Mouse (Mus musculus) embryonic facial prominence, embryonic 13.5 days (tissue): ENCODE data around the gene Tmem117. TPM values are rescaled to one million over a fixed set of nuclear protein-coding genes. Genes with fewer than 3 reads are reported as not detected.

Source experiments
- ATAC-seq: fragments of 200-750 bp; cut with Nextera tagmentation; 2 replicates; pipeline ENCODE4 v1.8.0; 2017; ENCODE audit warnings: low read depth; ENCODE audit not compliant: insufficient number of reproducible peaks, insufficient read depth, low FRiP score, low TSS enrichment
- H3K27ac ChIP-seq: fragments of 300-500 bp; sonication (generic); 2 replicates; pipeline ENCODE4 v1.5.1; 2015; ENCODE audit warnings: moderate library complexity, mild to moderate bottlenecking, inconsistent platforms
- H3K27me3 ChIP-seq: fragments of 300-500 bp; sonication (generic); 2 replicates; pipeline ENCODE4 v1.6.1; 2015; ENCODE audit warnings: mild to moderate bottlenecking, inconsistent platforms
- H3K36me3 ChIP-seq: fragments of 300-500 bp; sonication (generic); 2 replicates; pipeline ENCODE4 v1.6.1; 2015; ENCODE audit warnings: mild to moderate bottlenecking, inconsistent platforms
- H3K4me1 ChIP-seq: fragments of 300-500 bp; sonication (generic); 2 replicates; pipeline ENCODE4 v1.6.1; 2015; ENCODE audit warnings: inconsistent platforms
- H3K4me2 ChIP-seq: fragments of 300-500 bp; sonication (generic); 2 replicates; pipeline ENCODE4 v1.6.1; 2015; ENCODE audit warnings: moderate library complexity, mild to moderate bottlenecking, inconsistent platforms
- H3K4me3 ChIP-seq: fragments of 300-500 bp; sonication (generic); 2 replicates; pipeline ENCODE4 v1.5.1; 2015; ENCODE audit warnings: mild to moderate bottlenecking, inconsistent platforms
- H3K9ac ChIP-seq: fragments of 300-500 bp; sonication (generic); 2 replicates; pipeline ENCODE4 v1.6.1; 2015; ENCODE audit warnings: mild to moderate bottlenecking, inconsistent platforms
- H3K9me3 ChIP-seq: fragments of 300-500 bp; sonication (generic); 2 replicates; pipeline ENCODE4 v1.6.1; 2016; ENCODE audit warnings: inconsistent platforms
- WGBS: fragments of 180-500 bp; shearing (Covaris S2); methylation state at CpG from one replicate; pipeline ENCODE4 v1.1.7; 2015; ENCODE audit warnings: mixed read lengths; 5-methylcytosine and 5-hydroxymethylcytosine counted together
- polyA plus RNA-seq: library from polyadenylated mRNA; unstranded; fragments of >200 nt; fragmentation: Nextera tagmentation; extraction: Ambion mirVana; gene quantifications from 2 replicates; pipeline ENCODE4 v1.2.1, GENCODE M21; 2015

Tmem117 gene
- polyA plus RNA-seq, 1 experiment from 2014 or later = 5.0 TPM

DNA sequence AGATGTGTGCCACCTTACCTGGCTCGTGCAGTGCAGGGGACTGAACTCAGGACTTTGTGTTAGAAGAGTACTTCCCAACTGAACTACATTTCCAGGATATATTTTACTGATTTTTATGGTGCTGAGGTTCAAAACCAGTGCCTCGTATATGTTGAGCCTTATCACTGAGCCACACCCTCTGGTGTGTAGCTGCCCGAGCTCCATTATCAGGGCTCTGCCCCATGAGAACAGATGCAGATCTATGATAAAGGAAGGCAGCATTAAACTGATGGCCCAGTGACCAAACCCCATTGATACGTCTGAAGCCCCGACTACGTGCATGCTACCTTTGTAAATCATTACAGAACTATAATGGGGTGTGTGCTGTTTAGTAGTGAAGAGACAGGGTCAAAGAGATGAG, 35.6 kb downstream of the Tmem117 start:
- Histone ChIP-seq H3K36me3 (no peaks in the 10 kb centered on the region), H3K9me3 (no peaks in the 10 kb centered on the region), H3K27ac (no peak overlapping the region), H3K4me1 (peaks cover 16% of the 10 kb centered on the region), H3K4me2 (no peak overlapping the region), H3K9ac (no peak overlapping the region), H3K27me3 (no peaks in the 10 kb centered on the region), H3K4me3 (no peak overlapping the region)
- 90% methylated on average over 6 of the region's 6 CpGs for WGBS
- ATAC-seq = no peak

DNA sequence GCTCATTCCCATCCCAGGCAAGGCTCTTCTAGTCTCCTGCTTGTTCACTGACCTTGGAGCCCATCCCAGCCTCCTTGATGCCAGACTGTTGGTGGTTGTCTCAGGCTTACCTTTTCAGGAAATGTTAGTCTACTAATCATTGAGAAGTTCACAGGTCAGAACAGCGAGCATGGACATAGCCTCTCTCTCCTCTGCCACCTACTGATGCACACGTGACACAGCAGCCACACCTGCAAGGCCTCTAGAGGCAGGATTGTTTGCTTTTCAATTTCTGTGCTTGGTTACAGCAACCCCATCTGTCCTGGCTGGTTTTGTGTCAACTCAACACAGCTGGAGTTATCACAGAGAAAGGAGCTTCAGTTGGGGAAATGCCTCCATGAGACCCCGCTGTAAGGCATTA, 52.1 kb downstream of the Tmem117 start:
- Histone ChIP-seq H3K4me3 (no peak overlapping the region), H3K36me3 (no peaks in the 10 kb centered on the region), H3K9ac (no peak overlapping the region), H3K27ac (no peak overlapping the region), H3K9me3 (no peaks in the 10 kb centered on the region), H3K4me2 (no peak overlapping the region), H3K4me1 (no peaks in the 10 kb centered on the region), H3K27me3 (no peaks in the 10 kb centered on the region)
- 39% methylated on average over 3 of the region's 3 CpGs for WGBS
- no peak for ATAC-seq

DNA sequence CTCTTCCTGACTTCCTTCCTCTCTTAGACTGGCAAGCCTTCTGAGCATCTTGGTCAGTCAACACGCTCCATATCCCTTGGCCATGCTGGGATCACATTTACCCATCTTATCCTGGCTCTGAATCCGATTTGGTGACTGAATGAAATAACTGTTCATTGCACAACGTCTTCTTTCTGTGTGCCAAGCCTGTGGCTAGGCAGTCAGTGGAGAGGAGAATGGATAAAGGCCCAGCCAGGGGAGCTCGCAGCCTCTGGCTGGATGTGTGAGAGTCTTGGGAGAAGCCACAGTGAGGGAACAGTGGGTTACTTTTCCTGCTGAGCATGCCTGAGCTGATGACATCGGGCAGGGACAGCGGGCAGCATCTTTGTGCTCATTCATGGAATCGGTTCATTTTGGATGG, 55.2 kb downstream of the Tmem117 start:
- H3K4me3 ChIP-seq = no peak overlapping the region
- H3K27me3 ChIP-seq = no peaks in the 10 kb centered on the region
- no peak overlapping the region for H3K9ac ChIP-seq
- no peak overlapping the region for H3K27ac ChIP-seq
- 63% methylated on average over 7 of the region's 7 CpGs for WGBS
- ATAC-seq = no peak
- no peaks in the 10 kb centered on the region for H3K9me3 ChIP-seq
- no peaks in the 10 kb centered on the region for H3K4me1 ChIP-seq
- no peaks in the 10 kb centered on the region for H3K36me3 ChIP-seq
- H3K4me2 ChIP-seq = no peak overlapping the region

DNA sequence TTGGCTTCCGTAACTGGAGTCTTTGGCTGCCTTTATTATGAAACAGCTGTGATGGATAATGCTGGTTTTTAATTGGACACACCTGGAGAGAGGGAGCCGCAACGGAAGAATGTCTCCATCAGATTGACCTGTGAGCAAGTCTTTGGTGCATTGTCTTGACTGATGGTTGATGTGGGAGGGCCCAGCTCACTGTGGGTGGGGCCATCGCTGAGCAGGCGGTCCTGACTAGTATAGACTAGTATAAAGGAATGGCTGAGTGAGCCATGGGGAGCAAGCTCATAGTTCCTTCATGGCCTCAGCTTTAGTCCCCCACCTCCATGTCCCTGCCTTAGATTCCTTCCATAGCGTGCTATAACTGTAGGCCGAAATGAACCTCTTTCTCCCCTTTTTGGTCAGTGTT, 58.1 kb downstream of the Tmem117 start:
- no peaks in the 10 kb centered on the region for H3K9me3 ChIP-seq
- no peak for ATAC-seq
- no peak overlapping the region for H3K4me2 ChIP-seq
- H3K36me3 ChIP-seq = no peaks in the 10 kb centered on the region
- H3K9ac ChIP-seq = no peak overlapping the region
- no peak overlapping the region for H3K4me3 ChIP-seq
- H3K27me3 ChIP-seq = no peaks in the 10 kb centered on the region
- H3K4me1 ChIP-seq = 0 out of 2 replicates have a peak, but pooled peaks cover 3% of the 10 kb centered on the region
- 68% methylated on average over 7 of the region's 7 CpGs for WGBS
- no peak overlapping the region; the same call in 1 of the 2 replicates for H3K27ac ChIP-seq

DNA sequence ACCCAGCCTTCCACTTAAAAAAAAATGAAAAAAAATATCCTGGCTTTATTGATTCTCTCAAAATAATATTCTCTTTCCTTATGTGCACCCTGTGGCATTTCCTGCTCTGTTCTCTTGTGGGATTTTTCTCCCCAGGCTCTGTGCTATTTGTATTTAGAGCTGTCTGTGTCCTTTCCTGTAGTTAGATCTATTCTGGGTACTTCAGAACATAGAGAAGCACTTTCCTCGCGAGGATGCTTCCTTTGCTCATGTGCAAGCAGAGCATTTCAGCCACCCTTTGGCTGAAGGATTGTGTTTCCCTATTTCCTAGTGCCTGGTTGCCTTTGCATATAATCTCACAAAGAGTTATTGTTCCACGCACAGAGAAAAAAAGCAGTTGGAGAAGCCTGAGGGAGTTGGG, 58.6 kb downstream of the Tmem117 start:
- WGBS = 30% methylated on average over 3 of the region's 3 CpGs
- no peak overlapping the region for H3K9ac ChIP-seq

DNA sequence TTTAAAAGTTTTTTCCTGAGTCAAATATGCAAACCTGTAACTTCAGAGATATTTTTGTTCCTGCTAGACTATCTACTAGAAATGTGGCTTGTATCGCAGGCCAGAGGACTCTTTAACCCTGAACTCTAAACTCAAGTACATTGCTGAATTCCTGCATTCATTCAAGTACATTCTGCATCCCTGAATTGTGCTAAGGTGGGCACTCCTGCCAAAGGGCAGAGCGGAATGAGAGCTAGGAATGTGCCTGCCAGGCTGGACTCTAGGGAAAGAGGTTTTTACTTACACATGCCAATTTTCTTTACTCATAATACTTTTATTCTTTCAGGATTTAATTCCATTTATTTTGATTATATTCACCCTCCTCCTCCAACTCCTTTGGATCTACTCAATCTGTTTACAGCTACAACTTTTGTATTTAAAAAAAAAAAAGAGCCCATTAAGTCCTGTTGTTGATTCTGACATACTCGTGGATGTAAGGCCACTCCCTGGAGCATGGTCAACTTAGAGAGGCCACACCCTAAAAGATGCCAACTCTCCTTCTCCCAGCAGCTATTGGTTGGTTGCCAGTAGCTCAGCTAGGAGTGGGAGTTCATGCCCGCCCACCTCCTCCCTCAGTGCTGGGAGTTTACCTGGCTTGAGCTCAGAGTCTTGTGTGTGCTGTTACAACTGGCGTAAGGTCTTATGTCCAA, 60.3 kb downstream of the Tmem117 start:
- 75% methylated on average over 5 of the region's 5 CpGs for WGBS
- H3K9ac ChIP-seq = no peak overlapping the region

More for the DNA sequence above, 58.6 kb downstream of the Tmem117 start:
- Histone ChIP-seq H3K36me3 (no peaks in the 10 kb centered on the region), H3K4me2 (no peak overlapping the region), H3K27me3 (no peaks in the 10 kb centered on the region), H3K4me1 (0 out of 2 replicates have a peak, but pooled peaks cover 3% of the 10 kb centered on the region), H3K4me3 (no peak overlapping the region), H3K27ac (no peak overlapping the region; the same call in 1 of the 2 replicates), H3K9me3 (no peaks in the 10 kb centered on the region)
- ATAC-seq = no peak

DNA sequence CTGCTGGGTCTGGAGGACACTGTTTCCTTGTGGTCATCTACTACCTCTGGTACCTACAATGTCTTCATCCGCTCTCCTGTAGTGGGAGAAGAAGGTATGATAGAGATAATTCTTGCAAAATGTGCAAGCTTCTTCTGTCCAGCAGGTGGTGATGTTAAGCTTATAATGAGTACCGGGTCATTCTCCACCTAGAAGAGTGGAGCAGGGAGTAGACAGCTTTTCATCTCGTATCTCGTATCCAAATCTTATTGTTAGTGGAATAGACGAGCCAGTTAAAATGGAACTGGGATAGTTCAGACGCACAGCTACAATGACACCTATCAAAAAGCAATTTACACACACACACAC, 60.8 kb downstream of the Tmem117 start:
- Histone ChIP-seq H3K27ac (no peak overlapping the region), H3K9me3 (no peaks in the 10 kb centered on the region), H3K27me3 (no peaks in the 10 kb centered on the region), H3K4me3 (no peak overlapping the region), H3K4me1 (0 out of 2 replicates have a peak, but pooled peaks cover 3% of the 10 kb centered on the region), H3K4me2 (no peak overlapping the region), H3K36me3 (no peaks in the 10 kb centered on the region), H3K9ac (no peak overlapping the region)
- whole genome bisulfite sequencing = 62% methylated on average over 6 of the region's 6 CpGs
- ATAC-seq = no peak

More for the DNA sequence above, 60.3 kb downstream of the Tmem117 start:
- no peaks in the 10 kb centered on the region for H3K27me3 ChIP-seq
- 0 out of 2 replicates have a peak, but pooled peaks cover 3% of the 10 kb centered on the region for H3K4me1 ChIP-seq
- no peaks in the 10 kb centered on the region for H3K36me3 ChIP-seq
- no peak overlapping the region for H3K4me3 ChIP-seq
- ATAC-seq = no peak
- no peak overlapping the region for H3K27ac ChIP-seq
- no peak overlapping the region for H3K4me2 ChIP-seq
- no peaks in the 10 kb centered on the region for H3K9me3 ChIP-seq

DNA sequence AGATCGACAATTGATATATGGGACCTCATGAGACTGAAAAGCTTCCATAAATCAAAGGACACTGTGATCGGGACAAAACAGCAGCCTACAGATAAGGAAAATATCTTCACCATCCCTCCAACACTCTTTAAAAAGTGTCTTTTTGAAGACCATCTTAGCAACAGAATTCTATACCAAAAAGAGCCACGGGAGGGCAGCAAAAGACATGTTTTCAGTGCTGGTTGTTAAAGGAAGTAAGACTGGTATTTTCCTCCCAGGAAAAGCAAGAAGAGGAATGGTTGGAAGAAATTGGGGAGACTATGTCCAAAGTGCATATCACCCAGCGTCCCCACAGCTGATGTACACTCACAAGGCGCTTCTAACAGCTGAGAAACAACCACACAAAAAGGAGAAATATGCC, 93.7 kb downstream of the Tmem117 start:
- H3K4me2 ChIP-seq = no peak overlapping the region
- H3K4me1 ChIP-seq = no peaks in the 10 kb centered on the region
- 23% methylated on average over 5 of the region's 5 CpGs for WGBS
- no peak overlapping the region for H3K9ac ChIP-seq
- H3K9me3 ChIP-seq = no peaks in the 10 kb centered on the region
- H3K4me3 ChIP-seq = no peak overlapping the region
- H3K27me3 ChIP-seq = no peaks in the 10 kb centered on the region
- H3K36me3 ChIP-seq = no peaks in the 10 kb centered on the region
- no peak for ATAC-seq
- H3K27ac ChIP-seq = no peak overlapping the region

DNA sequence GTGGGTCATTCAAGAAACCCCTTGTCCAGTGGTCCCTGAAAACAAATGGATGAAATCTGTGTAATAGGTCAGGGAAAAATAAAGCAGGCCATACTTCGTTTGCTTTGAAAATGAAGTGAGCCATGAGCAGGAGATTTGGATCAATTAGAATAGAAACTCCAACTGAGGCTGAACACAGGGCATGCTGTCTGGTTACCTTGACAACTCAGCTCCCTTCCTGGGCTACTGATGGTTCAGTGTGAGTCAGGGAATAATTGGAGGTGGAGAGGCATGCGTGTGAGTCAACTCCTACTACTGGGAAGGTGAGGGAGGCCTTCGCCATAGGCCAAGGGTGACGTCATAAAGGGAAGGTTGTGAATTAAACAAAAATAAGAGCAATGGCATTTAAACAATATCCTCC, 103.1 kb downstream of the Tmem117 start:
- no peaks in the 10 kb centered on the region for H3K4me1 ChIP-seq
- no peak overlapping the region for H3K9ac ChIP-seq
- no peak for ATAC-seq
- H3K4me2 ChIP-seq = no peak overlapping the region
- 75% methylated on average over 4 of the region's 4 CpGs for WGBS
- no peaks in the 10 kb centered on the region for H3K27me3 ChIP-seq
- H3K9me3 ChIP-seq = no peaks in the 10 kb centered on the region
- no peaks in the 10 kb centered on the region for H3K36me3 ChIP-seq
- no peak overlapping the region for H3K4me3 ChIP-seq
- H3K27ac ChIP-seq = no peak overlapping the region

DNA sequence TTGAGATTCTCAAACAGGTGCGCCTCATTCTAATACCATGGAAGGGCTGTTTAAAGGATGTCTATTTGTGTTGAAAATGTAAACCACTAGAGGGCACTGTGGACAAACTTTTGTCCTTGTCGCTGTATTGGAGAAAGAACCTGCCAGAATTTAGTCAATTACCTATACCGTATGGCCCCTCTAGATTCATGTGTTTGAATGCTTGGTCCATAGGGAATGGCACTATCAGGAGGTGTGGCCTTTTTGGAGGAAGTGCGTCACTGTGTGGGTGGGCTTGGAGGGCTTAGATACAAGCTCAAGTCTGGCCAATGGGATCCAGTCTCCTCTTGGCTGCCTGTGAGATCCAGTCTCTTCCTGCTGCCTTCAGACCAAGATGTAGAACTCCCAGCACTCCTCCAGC, 140.2 kb downstream of the Tmem117 start:
- H3K9ac ChIP-seq = no peak overlapping the region
- no peak overlapping the region for H3K4me2 ChIP-seq
- ATAC-seq = no peak

DNA sequence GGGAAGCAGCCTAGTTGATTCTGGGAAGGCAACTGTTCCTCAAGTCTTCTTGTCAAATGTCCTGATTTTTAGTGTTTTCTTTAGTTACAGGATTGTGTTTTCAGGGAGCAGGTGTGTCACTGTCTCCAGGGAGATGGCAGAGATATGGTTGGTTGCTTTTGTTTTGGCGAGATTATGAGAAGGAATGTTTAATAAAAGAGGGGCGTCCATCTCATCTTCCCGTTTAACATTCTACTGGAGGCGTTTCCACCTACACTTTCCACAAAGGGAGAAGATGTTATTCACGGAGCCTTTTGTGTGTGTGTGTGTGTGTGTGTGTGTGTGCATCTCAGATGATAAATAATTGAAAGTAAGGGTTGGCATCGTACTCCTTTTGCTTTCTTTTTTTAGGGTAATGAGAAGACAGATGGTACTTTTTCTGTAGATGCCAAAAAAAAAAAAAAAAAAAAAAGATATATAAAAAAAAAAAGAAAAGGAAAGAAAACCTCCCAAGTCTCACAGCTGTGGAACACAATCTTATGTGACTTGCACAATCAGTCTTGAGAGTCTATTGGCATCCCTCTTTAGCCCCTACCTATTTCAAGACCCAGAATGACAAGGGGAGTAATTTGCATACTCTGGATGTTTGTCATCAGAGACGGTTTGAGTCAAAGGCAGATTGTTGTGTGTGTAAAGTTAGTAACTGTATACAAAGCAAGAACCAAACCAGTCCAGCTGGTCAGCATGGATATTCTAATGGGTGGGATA, 142.0 kb downstream of the Tmem117 start:
- no peak overlapping the region for H3K4me3 ChIP-seq
- no peaks in the 10 kb centered on the region for H3K36me3 ChIP-seq
- no peak overlapping the region for H3K27ac ChIP-seq
- no peak overlapping the region for H3K9ac ChIP-seq
- H3K4me2 ChIP-seq = no peak overlapping the region
- 0 out of 2 replicates have a peak, but pooled peaks cover 2% of the 10 kb centered on the region for H3K9me3 ChIP-seq
- H3K27me3 ChIP-seq = peaks cover 10% of the 10 kb centered on the region
- ATAC-seq = no peak
- WGBS = 79% methylated on average over 7 of the region's 7 CpGs
- H3K4me1 ChIP-seq = no peaks in the 10 kb centered on the region

More for the DNA sequence above, 140.2 kb downstream of the Tmem117 start:
- 18% methylated on average over 4 of the region's 4 CpGs for WGBS
- no peak overlapping the region for H3K27ac ChIP-seq
- H3K27me3 ChIP-seq = peaks cover 10% of the 10 kb centered on the region
- 0 out of 2 replicates have a peak, but pooled peaks cover 2% of the 10 kb centered on the region for H3K9me3 ChIP-seq
- no peaks in the 10 kb centered on the region for H3K36me3 ChIP-seq
- H3K4me3 ChIP-seq = no peak overlapping the region
- H3K4me1 ChIP-seq = no peaks in the 10 kb centered on the region

DNA sequence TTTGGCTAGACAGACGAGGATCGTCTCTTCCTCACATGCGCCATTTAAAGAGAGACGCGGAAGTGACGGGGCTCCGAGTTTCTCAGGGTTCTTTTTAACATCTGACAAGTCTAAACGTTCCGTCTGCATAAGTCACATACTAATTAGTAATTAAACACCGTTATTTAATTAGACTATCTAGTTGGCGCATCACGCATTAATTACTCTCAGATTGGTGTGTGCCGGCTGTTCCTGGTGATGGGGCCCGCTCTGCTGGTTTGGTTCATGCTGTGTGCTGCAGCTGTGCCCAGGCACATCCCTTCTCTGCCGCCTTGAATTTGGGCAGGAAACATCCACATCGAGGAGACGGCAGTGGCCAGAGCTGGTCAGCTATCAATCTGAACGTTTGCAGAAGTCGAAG, 142.7 kb downstream of the Tmem117 start:
- Histone ChIP-seq H3K4me3 (no peak overlapping the region), H3K27me3 (peaks cover 10% of the 10 kb centered on the region), H3K4me1 (peaks cover 4% of the 10 kb centered on the region; the same call in 1 of the 2 replicates), H3K9me3 (0 out of 2 replicates have a peak, but pooled peaks cover 2% of the 10 kb centered on the region), H3K27ac (no peak overlapping the region), H3K4me2 (no peak overlapping the region), H3K36me3 (no peaks in the 10 kb centered on the region), H3K9ac (no peak overlapping the region)
- no peak for ATAC-seq
- WGBS = 85% methylated on average over 19 of the region's 19 CpGs
